Mouse (Mus musculus) liver, embryonic 13.5 days (tissue): ENCODE data around the gene Lrrn4cl. TPM values are rescaled to one million over a fixed set of nuclear protein-coding genes. Genes with fewer than 3 reads are reported as not detected.
"Not testable (repeated sequence)": the region's sequence is repeated elsewhere in the genome, so short reads cannot be mapped to it uniquely, and the experiment has no call there.

Experiments
- ATAC-seq: fragments of 200-750 bp; cut with Nextera tagmentation; 2 replicates; pipeline ENCODE4 v1.8.0; 2017; ENCODE audit warnings: low read depth, mild to moderate bottlenecking, moderate number of reproducible peaks, moderate library complexity
- DNase-seq: peaks from one replicate; pipeline ENCODE4 v3.0.0; 2022
- H3K27ac ChIP-seq: fragments of 300-500 bp; sonication (generic); 2 replicates; pipeline ENCODE4 v1.5.1; 2015; ENCODE audit warnings: moderate library complexity, mild to moderate bottlenecking, inconsistent platforms
- H3K27me3 ChIP-seq: fragments of 300-500 bp; sonication (generic); 2 replicates; pipeline ENCODE4 v1.6.1; 2015; ENCODE audit warnings: mild to moderate bottlenecking, inconsistent platforms
- H3K36me3 ChIP-seq: fragments of 300-500 bp; sonication (generic); 2 replicates; pipeline ENCODE4 v1.6.1; 2015; ENCODE audit warnings: mild to moderate bottlenecking, inconsistent platforms
- H3K4me1 ChIP-seq: fragments of 300-500 bp; sonication (generic); replicated peaks from 2 replicates; pipeline ENCODE4 v1.6.1; 2015; ENCODE audit warnings: inconsistent platforms
- H3K4me2 ChIP-seq: fragments of 300-500 bp; sonication (generic); 2 replicates; pipeline ENCODE4 v1.6.1; 2015; ENCODE audit warnings: inconsistent platforms, mild to moderate bottlenecking, moderate library complexity
- H3K4me3 ChIP-seq: fragments of 300-500 bp; sonication (generic); replicated peaks from 2 replicates; pipeline ENCODE4 v1.5.1; 2015; ENCODE audit warnings: mild to moderate bottlenecking, inconsistent platforms
- H3K9ac ChIP-seq: fragments of 300-500 bp; sonication (generic); 2 replicates; pipeline ENCODE4 v1.6.1; 2015; ENCODE audit warnings: mild to moderate bottlenecking, inconsistent platforms
- H3K9me3 ChIP-seq: fragments of 300-500 bp; sonication (generic); replicated peaks from 2 replicates; pipeline ENCODE4 v1.6.1; 2016; ENCODE audit warnings: inconsistent platforms
- WGBS: fragments of 180-500 bp; shearing (Covaris S2); methylation state at CpG from one replicate; pipeline ENCODE4 v1.1.7; 2015; ENCODE audit not compliant: insufficient replicate concordance; 5-methylcytosine and 5-hydroxymethylcytosine counted together
- polyA plus RNA-seq: library from polyadenylated mRNA; unstranded; fragments of >200 nt; fragmentation: Nextera tagmentation; extraction: Ambion mirVana; gene quantifications from 2 replicates; pipeline ENCODE4 v1.2.1, GENCODE M21; 2015

The Lrrn4cl gene
- polyA plus RNA-seq, 1 experiment from 2014 or later = 0.18 TPM

GRCm38 (mm10) chr19:8819596-8820423 is 30.8 kb upstream of the Lrrn4cl start, which contains the start of gene Hnrnpul2:
TSS of gene Hnrnpul2 (plus strand) at chr19:8820010.
- Histone ChIP-seq H3K9ac (peak within 1 kb of the TSS; percentile 99), H3K4me1 (peaks cover 48% of the 10 kb centered on the region), H3K4me2 (peak within 1 kb of the TSS; percentile 91), H3K27me3 (no peaks in the 10 kb centered on the region), H3K9me3 (no peaks in the 10 kb centered on the region), H3K36me3 (peaks cover 44% of the 10 kb centered on the region), H3K4me3 (peak within 1 kb of the TSS; percentile 98), H3K27ac (peak within 1 kb of the TSS; percentile 99)
- 0% methylated on average over 82 of the region's 83 CpGs for WGBS
- DNase-seq = peak; percentile 96
- ATAC-seq = peak; percentile 91

- DNase-seq (peak; percentile 57), ATAC-seq (peak; percentile 62)
- peak overlapping the region; percentile 98 for H3K4me3 ChIP-seq
- peaks cover 48% of the 10 kb centered on the region for H3K4me1 ChIP-seq
- no peaks in the 10 kb centered on the region for H3K27me3 ChIP-seq
- H3K4me2 ChIP-seq = peak overlapping the region; percentile 91
- H3K9me3 ChIP-seq = no peaks in the 10 kb centered on the region
- H3K9ac ChIP-seq = peak overlapping the region; percentile 99
- H3K36me3 ChIP-seq = peaks cover 45% of the 10 kb centered on the region
- under 1% methylated on average over 47 of the region's 48 CpGs for WGBS
- peak overlapping the region; percentile 99 for H3K27ac ChIP-seq
Observed at GRCm38 (mm10) chr19:8820424-8820956, 30.1 kb upstream of the Lrrn4cl start.

- H3K9me3 ChIP-seq = no peaks in the 10 kb centered on the region
- ATAC-seq (no peak), DNase-seq (no peak)
- H3K27ac ChIP-seq = peak overlapping the region; percentile 99
- H3K4me1 ChIP-seq = peaks cover 42% of the 10 kb centered on the region
- peaks cover 45% of the 10 kb centered on the region for H3K36me3 ChIP-seq
- WGBS = under 1% methylated on average over 7 of the region's 7 CpGs
- H3K27me3 ChIP-seq = no peaks in the 10 kb centered on the region
- H3K9ac ChIP-seq = peak overlapping the region; percentile 99
- peak overlapping the region; percentile 91 for H3K4me2 ChIP-seq
- peak overlapping the region; percentile 98 for H3K4me3 ChIP-seq
Observed at GRCm38 (mm10) chr19:8821146-8821545, 29.4 kb upstream of the Lrrn4cl start.

GRCm38 (mm10) chr19:8822696-8823095 is 27.9 kb upstream of the Lrrn4cl start:
- Histone ChIP-seq H3K9me3 (no peaks in the 10 kb centered on the region), H3K4me1 (peaks cover 26% of the 10 kb centered on the region), H3K27me3 (no peaks in the 10 kb centered on the region), H3K27ac (no peak overlapping the region), H3K4me3 (peak overlapping the region; percentile 98), H3K36me3 (peaks cover 51% of the 10 kb centered on the region), H3K4me2 (peak overlapping the region; percentile 91), H3K9ac (peak overlapping the region; percentile 99)
- ATAC-seq (no peak), DNase-seq (no peak)
- WGBS = 82% methylated on average over 8 of the region's 8 CpGs

- Histone ChIP-seq H3K27me3 (no peaks in the 10 kb centered on the region), H3K9ac (no peak within 1 kb of the TSS), H3K4me3 (no peak within 1 kb of the TSS), H3K4me1 (no peaks in the 10 kb centered on the region), H3K27ac (peak within 1 kb of the TSS; percentile 2; the same call in 1 of the 2 replicates), H3K9me3 (no peaks in the 10 kb centered on the region), H3K4me2 (no peak within 1 kb of the TSS), H3K36me3 (peaks cover 99% of the 10 kb centered on the region)
- 61% methylated on average over 8 of the region's 8 CpGs for WGBS
- DNase-seq (no peak), ATAC-seq (no peak)
Observed at GRCm38 (mm10) chr19:8829660-8830059, 20.9 kb upstream of the Lrrn4cl start, which contains the start of gene AC129217.1. TSS of gene AC129217.1 (plus strand) at chr19:8829773.

GRCm38 (mm10) chr19:8830664-8831063 is 19.9 kb upstream of the Lrrn4cl start:
- H3K4me2 ChIP-seq = no peak overlapping the region
- no peaks in the 10 kb centered on the region for H3K4me1 ChIP-seq
- no peaks in the 10 kb centered on the region for H3K9me3 ChIP-seq
- H3K9ac ChIP-seq = no peak overlapping the region
- no peak overlapping the region for H3K4me3 ChIP-seq
- no peaks in the 10 kb centered on the region for H3K27me3 ChIP-seq
- no peak for ATAC-seq
- no peak overlapping the region for H3K27ac ChIP-seq
- H3K36me3 ChIP-seq = peaks cover 100% of the 10 kb centered on the region
- WGBS = 94% methylated on average over 8 of the region's 8 CpGs
- no peak for DNase-seq

- H3K27me3 ChIP-seq = no peaks in the 10 kb centered on the region
- ATAC-seq (no peak), DNase-seq (no peak)
- H3K4me2 ChIP-seq = no peak overlapping the region
- WGBS = 88% methylated on average over 11 of the region's 11 CpGs
- H3K4me3 ChIP-seq = no peak overlapping the region
- no peak overlapping the region for H3K9ac ChIP-seq
- no peaks in the 10 kb centered on the region for H3K4me1 ChIP-seq
- peaks cover 99% of the 10 kb centered on the region for H3K36me3 ChIP-seq
- H3K27ac ChIP-seq = no peak overlapping the region
- H3K9me3 ChIP-seq = no peaks in the 10 kb centered on the region
Observed at GRCm38 (mm10) chr19:8831262-8831661, 19.3 kb upstream of the Lrrn4cl start.

GRCm38 (mm10) chr19:8832971-8833370 is 17.6 kb upstream of the Lrrn4cl start:
- Histone ChIP-seq H3K4me2 (no peak overlapping the region), H3K9me3 (no peaks in the 10 kb centered on the region), H3K27me3 (no peaks in the 10 kb centered on the region), H3K4me3 (no peak overlapping the region), H3K27ac (no peak overlapping the region), H3K36me3 (peaks cover 83% of the 10 kb centered on the region), H3K4me1 (peaks cover 11% of the 10 kb centered on the region), H3K9ac (no peak overlapping the region)
- ATAC-seq (no peak), DNase-seq (no peak)
- 93% methylated on average over 4 of the region's 4 CpGs for WGBS

- not testable (repeated sequence) for H3K27me3 ChIP-seq, DNase-seq, H3K9ac ChIP-seq, ATAC-seq, H3K4me2 ChIP-seq, H3K9me3 ChIP-seq, H3K4me3 ChIP-seq
- Histone ChIP-seq H3K36me3 (peaks cover 50% of the 10 kb centered on the region), H3K4me1 (peaks cover 44% of the 10 kb centered on the region), H3K27ac (peak overlapping the region; percentile 93)
- 91% methylated on average over 10 of the region's 10 CpGs for WGBS
Observed at GRCm38 (mm10) chr19:8836327-8836726, 14.2 kb upstream of the Lrrn4cl start.

GRCm38 (mm10) chr19:8837251-8837791 is 13.2 kb upstream of the Lrrn4cl start, which contains the start of gene Bscl2:
TSS of gene Bscl2 (plus strand) at chr19:8837467.
- peaks cover 42% of the 10 kb centered on the region for H3K36me3 ChIP-seq
- H3K4me1 ChIP-seq = peaks cover 46% of the 10 kb centered on the region
- ATAC-seq (peak; percentile 73), DNase-seq (peak; percentile 75)
- H3K9ac ChIP-seq = peak within 1 kb of the TSS; percentile 87
- no peaks in the 10 kb centered on the region for H3K9me3 ChIP-seq
- peak within 1 kb of the TSS; percentile 91 for H3K4me2 ChIP-seq
- no peaks in the 10 kb centered on the region for H3K27me3 ChIP-seq
- peak within 1 kb of the TSS; percentile 75 for H3K4me3 ChIP-seq
- peak within 1 kb of the TSS; percentile 93 for H3K27ac ChIP-seq
- under 1% methylated on average over 38 of the region's 38 CpGs for WGBS

GRCm38 (mm10) chr19:8838041-8838730 is 12.4 kb upstream of the Lrrn4cl start:
- Histone ChIP-seq H3K4me3 (peak overlapping the region; percentile 75), H3K27ac (peak overlapping the region; percentile 93), H3K9ac (peak overlapping the region; percentile 87), H3K36me3 (peaks cover 34% of the 10 kb centered on the region), H3K4me2 (peak overlapping the region; percentile 91), H3K27me3 (no peaks in the 10 kb centered on the region), H3K9me3 (no peaks in the 10 kb centered on the region), H3K4me1 (peaks cover 46% of the 10 kb centered on the region)
- no peak for DNase-seq
- 0 out of 2 replicates have a peak, but pooled peaks have one; percentile 5 for ATAC-seq
- 25% methylated on average over 15 of the region's 15 CpGs for WGBS
